Mouse (Mus musculus) lung, postnatal 10 days (tissue): ENCODE results near the gene Scgb1a1.
"Not testable (repeated sequence)": the region's sequence is repeated elsewhere in the genome, so short reads cannot be mapped to it uniquely, and the experiment has no call there.

Source experiments
- DNase-seq: peaks from one replicate; pipeline ENCODE4 v3.0.0; 2021

Gene Scgb1a1

GRCm38 (mm10) chr19:9065621-9066561 lies 21.9 kb downstream of the Scgb1a1 start:
- no peak for DNase-seq

DNA sequence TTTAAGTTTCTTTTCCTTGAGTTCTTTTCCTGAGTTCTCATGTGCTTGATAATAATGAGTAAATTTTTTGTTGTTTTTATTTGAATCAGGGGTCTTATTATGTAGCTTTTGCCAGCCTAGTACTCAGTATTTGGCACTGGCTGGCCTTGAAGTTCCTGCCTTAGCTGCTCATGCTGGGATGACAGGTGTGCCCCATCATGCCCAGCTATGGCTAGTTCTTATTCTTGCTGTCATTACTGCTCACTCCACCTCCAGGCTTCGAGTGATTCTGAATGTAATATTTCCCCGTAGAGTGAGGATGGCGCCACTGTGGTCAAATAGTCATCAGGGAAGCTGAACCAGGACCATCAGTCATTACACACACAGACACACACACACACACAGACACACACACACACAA lies 23.9 kb downstream of the Scgb1a1 start:
- DNase-seq: no peak

GRCm38 (mm10) chr19:9062822-9063221 lies 24.9 kb downstream of the Scgb1a1 start:
- no peak for DNase-seq

DNA sequence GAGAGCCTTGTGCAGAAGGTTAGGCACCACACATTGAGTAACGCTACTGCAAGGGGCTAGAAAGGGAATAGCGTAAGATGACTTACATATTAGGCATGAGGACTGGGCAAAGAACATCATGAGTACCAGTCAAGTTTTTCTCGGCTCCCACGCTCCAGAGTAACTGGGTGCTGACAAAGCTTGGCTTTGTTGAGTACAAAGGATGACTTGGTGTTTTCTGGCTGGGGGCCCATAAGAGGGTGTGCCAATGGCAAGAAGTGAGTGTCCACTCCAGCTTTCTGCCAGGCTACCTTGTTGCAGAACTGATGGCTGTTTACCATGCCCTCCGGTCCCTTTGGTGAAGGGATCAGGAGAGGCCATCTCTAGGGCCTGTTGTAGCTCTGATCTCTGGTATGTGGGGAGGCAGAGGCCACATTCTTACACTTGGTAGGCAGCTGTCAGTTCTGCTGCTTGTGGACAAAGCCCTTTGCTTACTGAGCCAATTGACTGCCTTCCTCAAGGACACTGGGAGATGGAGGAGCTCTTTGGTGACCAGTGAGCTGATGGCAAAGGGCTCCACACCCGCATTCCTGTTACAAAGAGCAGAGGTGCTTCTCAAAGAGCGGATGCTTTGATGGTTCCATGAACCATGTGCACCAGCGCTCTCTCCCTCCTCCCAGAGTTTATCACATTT lies 26.4 kb downstream of the Scgb1a1 start:
- DNase-seq: peak; percentile 54

- DNase-seq: no peak
Measured at GRCm38 (mm10) chr19:9060103-9060502, 27.7 kb downstream of the Scgb1a1 start.

DNA sequence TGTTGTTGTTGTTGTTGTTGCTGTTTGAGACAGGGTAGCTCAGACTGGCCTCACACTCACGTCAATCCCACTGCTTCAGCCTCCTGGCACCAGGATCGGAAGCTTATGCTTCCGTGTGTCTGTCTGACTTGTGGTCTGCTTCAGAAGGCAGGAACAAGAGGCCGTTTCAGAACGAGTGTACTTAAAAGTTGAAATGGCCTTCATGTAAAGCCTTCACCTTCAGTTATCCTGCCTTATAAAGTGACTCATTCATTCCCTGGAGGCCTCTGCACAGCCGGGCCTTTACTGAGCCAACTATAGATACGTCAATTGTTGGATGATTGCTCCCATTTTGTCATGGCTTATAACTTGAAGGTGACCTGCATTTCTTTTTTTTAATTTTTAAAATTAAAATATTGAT lies 28.4 kb downstream of the Scgb1a1 start:
- DNase-seq: no peak

GRCm38 (mm10) chr19:9058944-9059343 lies 28.8 kb downstream of the Scgb1a1 start:
- no peak for DNase-seq

DNA sequence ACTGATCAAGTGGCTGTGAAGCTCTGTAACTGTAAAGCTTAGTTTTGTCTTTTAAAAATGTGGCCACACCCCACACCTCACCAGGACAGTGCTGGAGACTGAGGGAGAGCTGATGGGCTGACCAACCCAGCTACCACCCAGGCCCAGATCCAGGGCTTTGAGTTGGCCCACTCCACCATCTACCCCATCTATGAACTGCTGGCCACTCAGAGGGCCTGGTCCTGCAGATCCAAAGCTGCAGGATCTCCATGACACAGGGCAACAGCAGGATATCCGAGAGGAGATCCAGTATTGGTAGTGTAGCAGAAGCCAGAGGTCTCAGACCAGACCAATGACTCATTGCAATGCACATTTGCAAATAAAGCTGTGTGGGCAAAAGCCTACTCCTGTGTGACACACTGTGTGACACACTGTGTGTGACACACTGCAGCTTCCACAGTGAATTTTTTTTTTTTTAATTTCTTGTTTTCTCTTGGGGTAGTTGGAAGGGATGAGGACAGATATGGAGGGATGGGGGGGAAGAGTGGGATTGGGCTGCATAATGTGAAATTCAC lies 29.4 kb downstream of the Scgb1a1 start:
- no peak for DNase-seq

DNA sequence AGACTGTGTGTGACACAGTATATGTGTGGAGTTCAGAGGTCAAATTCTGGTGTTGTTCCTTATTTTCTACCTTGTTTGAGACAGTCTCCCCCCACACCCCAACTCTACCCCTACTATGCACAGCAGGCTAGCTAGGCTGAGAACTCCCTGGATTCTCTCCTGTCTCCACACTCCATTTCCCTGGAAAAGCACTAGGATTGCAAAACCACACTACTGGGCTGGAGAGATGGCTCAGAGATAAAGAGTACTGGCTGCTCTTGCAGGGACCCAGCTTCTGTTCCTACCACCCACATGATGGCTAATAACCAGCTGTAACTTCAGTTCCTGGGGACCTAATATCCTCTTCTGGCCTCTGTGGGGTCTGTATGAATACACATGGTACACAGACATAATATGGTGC lies 30.1 kb downstream of the Scgb1a1 start:
- DNase-seq: no peak

DNA sequence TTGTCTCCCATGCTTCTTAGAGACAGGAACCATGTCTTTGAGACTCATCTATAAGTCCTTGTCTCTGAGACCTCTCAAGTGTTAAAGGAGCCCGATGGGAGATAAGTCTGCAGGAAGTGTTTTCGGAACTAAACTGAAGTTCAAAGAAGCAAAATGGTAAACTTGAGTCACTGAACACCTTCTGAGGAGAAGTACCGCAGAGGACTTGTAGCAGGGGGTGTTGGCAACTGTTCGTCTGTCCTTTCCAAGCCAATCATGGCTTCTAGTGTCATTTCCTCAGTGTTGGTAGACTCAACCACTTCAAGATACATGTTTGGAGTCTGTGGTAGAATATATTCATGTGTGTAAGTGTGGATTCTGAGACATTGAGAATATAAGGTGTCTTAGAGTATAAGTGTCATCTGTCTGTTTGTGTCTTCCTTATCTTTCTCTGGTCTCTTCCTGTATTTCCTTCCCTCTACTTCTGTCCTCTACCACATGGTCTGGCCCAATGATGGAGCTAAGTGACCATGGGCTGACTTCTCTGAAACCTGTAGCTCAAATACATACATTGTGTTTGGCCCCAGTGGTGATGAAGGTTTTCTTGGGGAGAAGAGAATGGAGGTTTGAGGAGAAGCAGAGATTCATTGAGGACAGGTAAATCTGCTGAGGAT lies 31.9 kb downstream of the Scgb1a1 start:
- no peak for DNase-seq

- DNase-seq: peak; percentile 73
Measured at GRCm38 (mm10) chr19:9055153-9055552, 32.6 kb downstream of the Scgb1a1 start.

DNA sequence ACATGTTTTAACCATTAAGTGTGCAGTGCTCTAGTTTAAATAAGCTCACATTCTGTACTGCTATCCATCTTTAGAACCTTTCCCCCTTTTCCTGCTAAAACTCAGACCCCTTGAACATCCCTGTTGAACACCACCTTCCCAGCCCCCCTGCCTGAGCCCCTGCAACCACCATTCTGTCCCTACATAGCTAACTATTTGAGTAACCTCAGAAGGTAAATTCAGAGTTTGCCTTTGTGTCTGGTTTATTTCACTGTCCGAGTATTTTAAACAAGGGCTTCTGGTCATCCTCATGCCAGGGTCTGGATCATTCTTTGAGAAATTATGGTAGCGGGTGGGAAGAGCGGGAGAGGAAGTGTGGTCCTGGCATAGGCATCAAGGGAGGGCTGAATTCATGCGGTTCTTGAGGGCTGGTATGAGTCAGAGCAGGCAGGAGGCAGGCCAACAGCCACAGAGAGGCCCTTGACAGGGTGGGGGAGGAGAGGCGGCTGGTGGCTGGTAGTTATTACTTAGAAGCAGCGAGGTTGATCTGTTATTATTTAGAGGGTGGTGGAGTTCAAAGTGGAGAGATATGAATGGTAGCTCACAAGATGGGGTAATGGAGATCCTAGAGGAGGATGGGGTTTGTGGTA lies 34.8 kb downstream of the Scgb1a1 start:
- peak; percentile 78 for DNase-seq

DNA sequence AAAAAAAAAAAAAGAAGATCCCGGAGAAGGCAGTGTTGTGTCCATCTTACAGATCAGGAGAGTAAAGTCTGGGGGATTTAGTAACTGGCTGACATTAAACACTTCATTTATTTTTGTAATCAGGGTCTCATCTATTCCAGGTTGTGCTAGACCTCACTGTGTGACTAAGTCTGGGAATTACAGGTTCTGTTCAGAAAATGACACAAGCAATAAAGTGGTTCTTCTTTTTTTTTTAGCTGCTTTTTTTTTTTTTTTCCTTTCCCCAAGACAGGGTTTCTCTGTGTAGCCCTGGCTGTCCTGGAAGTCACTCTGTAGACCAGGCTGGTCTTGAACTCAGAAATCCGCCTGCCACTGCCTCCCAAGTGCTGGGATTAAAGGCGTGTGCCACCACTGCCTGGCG lies 35.8 kb downstream of the Scgb1a1 start:
- not testable (repeated sequence) for DNase-seq

GRCm38 (mm10) chr19:9050294-9051229 lies 37.2 kb downstream of the Scgb1a1 start:
- DNase-seq: no peak

DNA sequence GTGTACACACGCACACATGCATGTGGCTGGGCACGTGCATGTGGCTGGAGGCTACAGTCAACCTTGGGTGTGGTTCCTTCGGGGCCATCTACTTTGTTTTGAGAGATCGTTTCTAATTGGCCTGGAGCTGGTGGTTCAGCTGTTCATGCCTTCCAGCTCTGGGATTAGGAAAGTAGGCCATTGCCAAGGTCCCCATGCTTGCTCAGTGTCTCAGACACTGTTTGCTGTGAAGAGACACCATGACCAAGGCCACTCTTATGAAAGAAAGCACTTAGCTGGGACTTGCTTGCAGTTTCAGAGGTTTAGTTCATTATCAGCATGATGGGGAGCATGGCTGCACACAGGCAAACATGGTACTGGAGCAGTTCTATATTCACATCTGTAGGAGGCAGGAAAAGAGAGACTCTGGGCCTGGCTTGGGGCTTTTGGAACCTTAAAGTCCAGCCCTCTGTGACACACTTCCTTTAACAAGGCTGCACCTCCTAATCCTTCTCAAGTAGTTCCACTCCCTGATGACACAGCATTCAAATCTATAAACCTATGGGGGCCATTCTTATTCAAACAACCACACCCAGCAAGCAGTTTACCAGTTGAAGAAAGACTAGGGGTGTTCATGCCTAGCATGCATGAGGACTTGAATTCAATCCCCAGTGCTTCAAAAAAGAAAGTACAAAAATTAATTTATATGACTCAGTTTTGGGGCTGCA lies 38.6 kb downstream of the Scgb1a1 start:
- DNase-seq: no peak

DNA sequence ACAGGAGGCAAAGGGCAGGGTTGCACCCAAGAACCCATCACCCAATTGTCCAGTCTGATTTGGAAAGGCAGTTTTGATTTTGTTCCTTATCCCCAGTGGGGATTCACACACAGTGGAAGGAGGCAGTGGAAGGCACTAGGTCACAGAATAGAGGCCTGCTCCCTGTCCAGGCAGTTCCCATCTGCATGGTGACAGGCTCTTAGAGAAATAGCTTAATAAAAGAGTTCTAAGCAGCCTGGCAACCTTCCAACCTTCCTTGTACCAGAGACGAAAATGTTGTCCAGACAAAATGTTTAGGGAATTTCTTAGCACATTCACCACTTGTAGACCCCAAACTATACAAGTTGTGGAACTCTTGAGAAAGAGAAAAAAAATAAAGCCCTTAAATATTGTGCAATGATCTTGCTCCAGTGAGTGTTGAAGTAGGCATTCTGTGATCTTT lies 39.8 kb downstream of the Scgb1a1 start:
- peak; percentile 43 for DNase-seq

- no peak for DNase-seq
Measured at GRCm38 (mm10) chr19:9047207-9047945, 40.4 kb downstream of the Scgb1a1 start.

DNA sequence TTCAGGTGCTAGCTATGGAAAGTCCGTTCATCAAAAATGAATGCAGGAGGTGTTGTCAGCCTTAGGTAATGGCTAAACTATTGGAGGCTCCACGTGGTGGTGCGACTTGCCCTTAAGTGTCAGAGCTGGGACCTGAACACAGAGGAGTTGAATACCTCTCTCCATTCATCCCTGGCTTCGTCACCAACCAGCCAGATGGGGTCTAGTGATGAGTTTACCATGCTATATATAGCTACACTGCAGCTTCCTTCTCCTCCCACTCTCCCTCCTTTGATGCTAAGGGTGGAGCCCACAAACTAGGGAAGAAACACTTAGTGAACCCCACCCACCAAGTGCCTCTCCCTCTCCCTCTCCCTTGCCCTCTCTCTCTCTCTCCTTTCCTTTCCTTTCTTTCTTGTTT lies 43.5 kb downstream of the Scgb1a1 start:
- DNase-seq: no peak

DNA sequence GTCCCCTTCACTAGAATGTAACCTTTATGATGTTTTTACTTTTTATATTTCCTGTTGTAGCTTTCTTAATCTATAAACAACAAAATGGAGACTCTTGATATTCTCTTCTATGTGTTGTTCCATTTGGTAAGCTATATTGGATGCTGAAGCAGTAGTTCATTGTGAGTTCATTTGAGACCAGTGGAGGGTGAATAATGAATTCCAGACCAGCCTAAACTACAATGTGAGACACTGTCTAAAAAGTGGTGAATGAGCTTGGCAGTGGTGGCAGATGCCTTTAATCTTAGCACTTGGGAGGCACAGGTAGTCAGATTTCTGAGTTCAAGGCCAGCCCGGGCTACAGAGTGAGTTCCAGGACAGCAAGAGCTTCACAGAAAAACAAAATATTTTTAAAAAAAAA lies 44.6 kb downstream of the Scgb1a1 start:
- no peak for DNase-seq

- DNase-seq: no peak
Measured at GRCm38 (mm10) chr19:9041074-9041473, 46.7 kb downstream of the Scgb1a1 start.
